8 mouse cellular contexts compared by ENCODE assay signal in genomic region chr13:48273451-48274069, GRCm38 (mm10). TPM values are rescaled to one million over a fixed set of nuclear protein-coding genes. Genes with fewer than 3 reads are reported as not detected.
DNase-seq lines count a peak whose midpoint lies in the region; ATAC-seq and TF ChIP-seq lines count a peak whose summit lies in the region.

No protein-coding gene starts in this region.

- DNase-seq in adipocyte (ENCODE audit: low spot score) = peak; percentile 28
- DNase-seq in gastrocnemius, postnatal 10 days = peak; percentile 17
- DNase-seq in kidney, adult 11 months = peak; percentile 69
- peak; percentile 37 for DNase-seq in left cerebral cortex, postnatal 4 days
- peak; percentile 60 for DNase-seq in stomach, postnatal 0 days (ENCODE audit: low spot score)

- H3K27ac ChIP-seq in midbrain, embryonic 12.5 days (replicated peaks) = no peak overlapping the region
- no peak overlapping the region for H3K27ac ChIP-seq in stomach, postnatal 0 days (replicated peaks)

- H3K4me3 ChIP-seq in midbrain, embryonic 12.5 days = 0 out of 2 replicates have a peak overlapping the region, but pooled peaks have one; percentile 12
- H3K4me3 ChIP-seq in stomach, postnatal 0 days (ENCODE audit: low read depth, low read length) = no peak overlapping the region

- ATAC-seq in common myeloid progenitor, adult 5-6 weeks (replicated peaks; ENCODE audit: low read depth, poor library complexity, severe bottlenecking) = 0 out of 2 replicates have a peak, but pooled peaks have one; percentile 36
- peak; percentile 86 for ATAC-seq in midbrain, embryonic 12.5 days (ENCODE audit: low FRiP score, low read depth)
- peak; percentile 82 for ATAC-seq in stomach, postnatal 0 days (ENCODE audit: low FRiP score, low TSS enrichment)
- no peak for ATAC-seq in megakaryocyte, adult 5-6 weeks (ENCODE audit: poor library complexity, severe bottlenecking)

- WGBS in midbrain, embryonic 12.5 days = 5% methylated on average over 15 of the region's 15 CpGs
- WGBS in stomach, postnatal 0 days = 8% methylated on average over 15 of the region's 15 CpGs

- TF ChIP-seq CTCF in stomach, postnatal 0 days (IDR thresholded peaks at IDR 0.05; ENCODE audit: low read depth) = peak; percentile 88

- no peak overlapping the region for H3K9ac ChIP-seq in midbrain, embryonic 12.5 days (replicated peaks)
- H3K9ac ChIP-seq in stomach, postnatal 0 days (ENCODE audit: low read length) = no peak overlapping the region

- TF ChIP-seq EP300 in stomach, postnatal 0 days (optimal IDR thresholded peaks at IDR 0.05) = no peak

- H3K4me1 ChIP-seq in midbrain, embryonic 12.5 days = peaks cover 30% of the 10 kb centered on the region
- no peaks in the 10 kb centered on the region for H3K4me1 ChIP-seq in stomach, postnatal 0 days (replicated peaks; ENCODE audit: control insufficient read depth, insufficient read depth)

- H3K4me2 ChIP-seq in midbrain, embryonic 12.5 days (replicated peaks) = peak overlapping the region; percentile 45
- peak overlapping the region; percentile 48 for H3K4me2 ChIP-seq in stomach, postnatal 0 days (replicated peaks; ENCODE audit: low read depth)

- no peaks in the 10 kb centered on the region for H3K9me3 ChIP-seq in midbrain, embryonic 12.5 days
- H3K9me3 ChIP-seq in stomach, postnatal 0 days (ENCODE audit: control insufficient read depth, low read length) = no peaks in the 10 kb centered on the region

- intact Hi-C loops in left cerebral cortex, postnatal 4 days (cut with DNase I) = no loop called here

- H3K27me3 ChIP-seq in midbrain, embryonic 12.5 days = peaks cover 13% of the 10 kb centered on the region
- H3K27me3 ChIP-seq in stomach, postnatal 0 days (ENCODE audit: control insufficient read depth, insufficient read depth, low read length) = no peaks in the 10 kb centered on the region

- H3K36me3 ChIP-seq in midbrain, embryonic 12.5 days = no peaks in the 10 kb centered on the region
- no peaks in the 10 kb centered on the region for H3K36me3 ChIP-seq in stomach, postnatal 0 days (ENCODE audit: control insufficient read depth, insufficient read depth, low read length)

RNA-seq across cellular contexts. Expression of gene Id4, which starts 12.5 kb away (rescaled TPM):
- total RNA-seq in common myeloid progenitor, adult 5-6 weeks (2017) = not detected in 2 replicates
- 1 to 10 TPM; 2.7 to 3.5 TPM for total RNA-seq in gastrocnemius, postnatal 10 days (2021)
- 10 to 100 TPM; 30.6 to 35.9 TPM for total RNA-seq in left cerebral cortex, postnatal 4 days (2021)
- 117 and 119 TPM in 2 replicates for polyA plus RNA-seq in midbrain, embryonic 12.5 days (2016; fragmentation: Nextera tagmentation; extraction: Ambion mirVana)
- polyA plus RNA-seq in stomach, postnatal 0 days (2015; fragmentation: Nextera tagmentation; extraction: Ambion mirVana) = 15.4 and 20.3 TPM in 2 replicates
- 0.18 TPM in 1 of 2 replicates, not detected in the other for total RNA-seq in megakaryocyte, adult 5-6 weeks (2015)
- total RNA-seq in megakaryocyte, adult 5-6 weeks (2017) = 0.41 TPM in 1 of 2 replicates, not detected in the other

Comparison
In these comparisons a context has a peak if more than half of its experiments do, and no peak if none do; other contexts are left out.
1. DNase-seq: peak in every context shown above with its lines; median percentile 69 in kidney, adult 11 months; 60 in stomach, postnatal 0 days; 37 in left cerebral cortex, postnatal 4 days; 28 in adipocyte; 17 in gastrocnemius, postnatal 10 days.
2. RNA of gene Id4, which starts 12.5 kb away (total RNA-seq): 30.6 to 35.9 TPM in left cerebral cortex, postnatal 4 days; 2.7 to 3.5 TPM in gastrocnemius, postnatal 10 days, 0.18 to 0.41 TPM in megakaryocyte, adult 5-6 weeks and not detected in common myeloid progenitor, adult 5-6 weeks; every median in the first group is over 4 times any median in the second.